Mouse (Mus musculus) ES-E14 (cell line): ENCODE results near the gene Fdx1l. TPM values are rescaled to one million over a fixed set of nuclear protein-coding genes. Genes with fewer than 3 reads are reported as not detected.
A peak's percentile ranks its signal among the peaks of the same experiment; 100 is the strongest.

Source experiments
- DNase-seq: peaks from one replicate; pipeline ENCODE4 v3.0.0-alpha.2; 2013; ENCODE audit warnings: low read depth, low spot score
- H3K27ac ChIP-seq: 2 replicates; pipeline ENCODE4 v1.5.1; 2012; ENCODE audit warnings: low read depth, mild to moderate bottlenecking, low read length, moderate library complexity, mixed read lengths; ENCODE audit not compliant: poor library complexity, insufficient read depth, severe bottlenecking
- H3K36me3 ChIP-seq: 2 replicates; pipeline ENCODE4 v1.6.1; 2012; ENCODE audit warnings: mild to moderate bottlenecking, low read length, moderate library complexity, mixed read lengths; ENCODE audit not compliant: control insufficient read depth, poor library complexity, insufficient read depth, severe bottlenecking
- H3K4me1 ChIP-seq, 2 experiments: fragments of 150-350 bp in 1 of 2; sonication (generic) in 1 of 2; 2 replicates each; pipeline ENCODE4 v1.6.1; 2012; ENCODE audit warnings: low read length in 2 of 2, mild to moderate bottlenecking in 1 of 2, mixed read lengths in 1 of 2; ENCODE audit not compliant: control insufficient read depth in 2 of 2, insufficient read depth in 2 of 2, poor library complexity in 1 of 2
- H3K4me3 ChIP-seq, 2 experiments: fragments of 150-350 bp in 1 of 2; sonication (generic) in 1 of 2; 2 replicates each; pipeline ENCODE4 v1.5.1; 2012; ENCODE audit warnings: low read length in 2 of 2, low read depth in 1 of 2, mild to moderate bottlenecking in 1 of 2, mixed read lengths in 1 of 2; ENCODE audit not compliant: insufficient read depth in 1 of 2, poor library complexity in 1 of 2, severe bottlenecking in 1 of 2
- H3K9ac ChIP-seq: 2 replicates; pipeline ENCODE4 v1.6.1; 2012; ENCODE audit warnings: low read depth, mild to moderate bottlenecking, low read length, mixed read lengths; ENCODE audit not compliant: poor library complexity, insufficient read depth, severe bottlenecking
- H3K9me3 ChIP-seq: fragments of 150-350 bp; sonication (generic); 2 replicates; pipeline ENCODE4 v1.6.1; 2012; ENCODE audit warnings: low read depth, mild to moderate bottlenecking, low read length; ENCODE audit not compliant: control insufficient read depth, insufficient read depth
- CHD2 ChIP-seq: IDR thresholded peaks from 2 replicates; pipeline ENCODE4 v1.6.1; 2014; ENCODE audit warnings: mild to moderate bottlenecking, low read depth, low read length, inconsistent platforms
- HCFC1 ChIP-seq: IDR thresholded peaks from 2 replicates; pipeline ENCODE4 v1.6.1; 2012; ENCODE audit warnings: low read length, inconsistent platforms, borderline replicate concordance; ENCODE audit not compliant: insufficient read depth
- MAFK ChIP-seq: IDR thresholded peaks from 2 replicates; pipeline ENCODE4 v1.6.1; 2014; ENCODE audit warnings: mild to moderate bottlenecking, low read depth, low read length, inconsistent platforms; ENCODE audit not compliant: insufficient read depth
- ZC3H11A ChIP-seq: IDR thresholded peaks from 2 replicates; pipeline ENCODE4 v1.6.1; 2012; ENCODE audit warnings: low read depth, mild to moderate bottlenecking, inconsistent platforms, low read length, borderline replicate concordance
- ZNF384 ChIP-seq: IDR thresholded peaks from 2 replicates; pipeline ENCODE4 v1.6.1; 2012; ENCODE audit warnings: low read depth, low read length, inconsistent platforms
- in situ Hi-C, 2 experiments: fragments of 600-800 bp; cut with MboI; formaldehyde crosslinking; loops; one replicate each; pipeline ENCODE4 v1.15.1; 2025; ENCODE audit warnings: low sequenced_read_pairs in 2 of 2, inconsistent platforms in 1 of 2; ENCODE audit not compliant: unreplicated experiment in 2 of 2
- total RNA-seq: library from RNA; depleted of rRNA; stranded (reverse); fragments of 300-350 nt; gene quantifications from 2 replicates; pipeline ENCODE4 v1.2.3, GENCODE M21; 2012

Fdx1l gene
- total RNA-seq, 1 experiment = 46.0 TPM

DNA sequence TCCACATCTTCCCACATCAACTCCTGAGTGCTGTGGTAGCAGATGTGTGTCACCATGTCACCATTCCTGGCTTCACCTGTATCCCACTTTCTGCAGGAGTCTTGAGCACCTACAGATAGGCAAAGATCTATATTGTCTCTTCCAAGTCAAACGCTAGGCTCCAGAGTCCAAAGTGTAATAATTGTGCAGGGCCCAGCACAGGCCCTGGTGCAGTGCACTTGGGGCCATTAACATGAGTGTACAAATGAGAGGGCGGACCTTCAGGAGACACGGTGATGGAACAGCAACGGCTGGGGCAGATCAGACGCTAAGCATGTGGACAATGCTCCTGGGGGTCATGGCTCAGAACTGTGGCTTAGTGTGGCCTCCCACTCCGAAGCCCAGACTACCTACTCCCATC lies 40.3 kb upstream of the Fdx1l start:
- TF ChIP-seq ZNF384 = no peak
- no peak for TF ChIP-seq HCFC1
- TF ChIP-seq ZC3H11A = no peak
- TF ChIP-seq CHD2 = no peak
- no peak for TF ChIP-seq MAFK
- peaks cover 3 to 9% of the 10 kb centered on the region in 2 experiments; a peak in 2 of 4 replicates for H3K4me1 ChIP-seq
- no peak for DNase-seq
- no peak overlapping the region for H3K9ac ChIP-seq
- H3K36me3 ChIP-seq = no peaks in the 10 kb centered on the region; the same call in 1 of the 2 replicates
- in situ Hi-C loops = no loop called here
- H3K9me3 ChIP-seq = no peaks in the 10 kb centered on the region
- no peak overlapping the region for H3K27ac ChIP-seq
- H3K4me3 ChIP-seq = no peak overlapping the region

- H3K9me3 ChIP-seq = no peaks in the 10 kb centered on the region
- peaks cover 3 to 19% of the 10 kb centered on the region in 2 experiments; a peak in 3 of 4 replicates for H3K4me1 ChIP-seq
- no peak for DNase-seq
- peak overlapping the region in 1 of 2 experiments; percentile 52; a peak in 1 of 4 replicates for H3K4me3 ChIP-seq
- TF ChIP-seq HCFC1 = no peak
- TF ChIP-seq ZC3H11A = no peak
- no peak for TF ChIP-seq CHD2
- no peak for TF ChIP-seq ZNF384
- no peak for TF ChIP-seq MAFK
- H3K27ac ChIP-seq = no peak overlapping the region
- in situ Hi-C loops = no loop called here
- H3K36me3 ChIP-seq = no peaks in the 10 kb centered on the region; the same call in 1 of the 2 replicates
- H3K9ac ChIP-seq = no peak overlapping the region
Observed at GRCm38 (mm10) chr9:21107607-21108237, 34.3 kb upstream of the Fdx1l start.

GRCm38 (mm10) chr9:21105760-21106564 lies 32.5 kb upstream of the Fdx1l start:
- Histone ChIP-seq H3K4me3 (no peak overlapping the region), H3K36me3 (no peaks in the 10 kb centered on the region; the same call in 1 of the 2 replicates), H3K4me1 (peaks cover 3 to 14% of the 10 kb centered on the region in 2 experiments; a peak in 3 of 4 replicates), H3K27ac (no peak overlapping the region; the same call in 1 of the 2 replicates), H3K9ac (no peak overlapping the region), H3K9me3 (no peaks in the 10 kb centered on the region)
- no peak for TF ChIP-seq ZNF384
- no peak for TF ChIP-seq ZC3H11A
- TF ChIP-seq CHD2 = no peak
- no peak for TF ChIP-seq MAFK
- TF ChIP-seq HCFC1 = no peak
- no peak for DNase-seq
- in situ Hi-C loops = no loop called here

- Histone ChIP-seq H3K4me1 (peaks cover 3 to 20% of the 10 kb centered on the region in 2 experiments; a peak in 3 of 4 replicates), H3K9ac (no peak overlapping the region), H3K27ac (no peak overlapping the region), H3K36me3 (no peaks in the 10 kb centered on the region; the same call in 1 of the 2 replicates), H3K9me3 (no peaks in the 10 kb centered on the region), H3K4me3 (no peak overlapping the region)
- in situ Hi-C loops = no loop called here
- no peak for DNase-seq
- TF ChIP-seq ZC3H11A (no peak), MAFK (no peak)
Observed at GRCm38 (mm10) chr9:21104814-21105213, 31.4 kb upstream of the Fdx1l start.
